ENCODE assay signal across 24 mouse cellular contexts in the genomic region with DNA sequence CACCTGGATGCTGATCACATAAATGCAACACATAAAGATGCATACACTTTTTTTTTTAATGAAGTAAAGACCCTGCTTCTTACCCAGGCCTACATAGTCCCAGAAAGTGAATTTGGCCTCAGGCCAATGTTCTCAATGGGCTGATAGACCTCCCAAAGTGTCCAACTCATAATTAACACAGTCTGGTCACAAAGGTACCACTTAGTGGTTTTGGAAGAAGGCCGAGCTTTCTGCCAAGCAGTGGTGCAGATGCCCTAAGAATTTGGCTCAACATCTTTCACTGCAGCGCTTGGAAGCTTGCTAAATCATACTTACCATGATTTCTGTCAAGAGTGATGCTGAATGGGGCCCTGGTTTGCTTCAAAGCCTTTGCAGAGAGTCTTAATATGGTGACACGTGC.
A peak's percentile ranks its signal among the peaks of the same experiment; 100 is the strongest.
DNase-seq lines count a peak whose midpoint lies in the region; ATAC-seq lines count a peak whose summit lies in the region.
"Had no signal": no experiment of that assay in that cellular context is flagged by ENCODE, and none has a peak within 500 bp of the region (broad histone marks: within the 10 kb centered on the region; RNA-seq: fewer than 3 reads in every experiment).

No protein-coding gene starts in this region.

- WGBS in midbrain, embryonic 12.5 days = 80% methylated on average over 3 of the region's 3 CpGs
- WGBS in midbrain, embryonic 16.5 days = 78% methylated on average over 3 of the region's 3 CpGs
- WGBS in forebrain, embryonic 14.5 days = 40% methylated on average over 3 of the region's 3 CpGs

- H3K4me3 ChIP-seq in midbrain, embryonic 12.5 days = no peak overlapping the region
- no peak overlapping the region for H3K4me3 ChIP-seq in midbrain, embryonic 16.5 days (ENCODE audit: low read depth, low read length)
- H3K4me3 ChIP-seq in forebrain, embryonic 14.5 days (ENCODE audit: low read depth, low read length) = no peak overlapping the region
- H3K4me3 ChIP-seq: heart, embryonic 10.5 days; liver, embryonic 12.5 days; midbrain, embryonic 13.5 days; neural tube, embryonic 15.5 days had no signal

- H3K36me3 ChIP-seq in midbrain, embryonic 12.5 days = no peaks in the 10 kb centered on the region
- no peaks in the 10 kb centered on the region for H3K36me3 ChIP-seq in midbrain, embryonic 16.5 days (ENCODE audit: control insufficient read depth, insufficient read depth, low read length)
- H3K36me3 ChIP-seq in forebrain, embryonic 14.5 days (ENCODE audit: control insufficient read depth, insufficient read depth, low read length) = no peaks in the 10 kb centered on the region
- H3K36me3 ChIP-seq: G1E; heart, embryonic 10.5 days; liver, embryonic 12.5 days; midbrain, embryonic 13.5 days; neural tube, embryonic 15.5 days had no signal

- DNase-seq in heart, postnatal 10 days = peak; percentile 4 to 8
- no peak for DNase-seq in heart, adult 8-10 months (ENCODE audit: low spot score)
- DNase-seq in forebrain, embryonic 14.5 days (ENCODE audit: low spot score) = peak; percentile 73
- no peak for DNase-seq in T-cell, adult 2 months (ENCODE audit: low spot score)
- no peak for DNase-seq in adrenal gland, postnatal 4 days (ENCODE audit: low spot score in 2 of 2)
- DNase-seq: adrenal gland, adult 8-10 months; B cell, adult 2 months; cerebellum, adult 9-11 months; kidney, adult 2 months; lung, adult 18-20 months; lung, postnatal 14 days; right cerebral cortex, adult 18-20 months; right cerebral cortex, postnatal 4 days; thymus, postnatal 14 days had no signal

- H3K9ac ChIP-seq in midbrain, embryonic 12.5 days (replicated peaks) = no peak overlapping the region
- H3K9ac ChIP-seq in midbrain, embryonic 16.5 days (ENCODE audit: low read depth, low read length) = no peak overlapping the region
- no peak overlapping the region for H3K9ac ChIP-seq in forebrain, embryonic 14.5 days (ENCODE audit: low read length)
- H3K9ac ChIP-seq: liver, embryonic 12.5 days; midbrain, embryonic 13.5 days; neural tube, embryonic 15.5 days had no signal

- 0 out of 2 replicates have a peak, but pooled peaks have one; percentile 56 for ATAC-seq in midbrain, embryonic 12.5 days (ENCODE audit: low FRiP score, low read depth)
- no peak for ATAC-seq in midbrain, embryonic 16.5 days
- peak; percentile 86 for ATAC-seq in forebrain, embryonic 14.5 days
- ATAC-seq: activated CD4-positive, CD25-positive, alpha-beta regulatory T cell, adult 4 months; liver, embryonic 12.5 days; midbrain, embryonic 13.5 days had no signal

- no peaks in the 10 kb centered on the region for H3K27me3 ChIP-seq in midbrain, embryonic 12.5 days
- H3K27me3 ChIP-seq in midbrain, embryonic 16.5 days (ENCODE audit: control insufficient read depth, insufficient read depth, low read depth, low read length) = no peaks in the 10 kb centered on the region
- no peaks in the 10 kb centered on the region for H3K27me3 ChIP-seq in forebrain, embryonic 14.5 days (replicated peaks; ENCODE audit: control insufficient read depth, insufficient read depth, low read length)
- H3K27me3 ChIP-seq: CH12.LX; liver, embryonic 12.5 days; midbrain, embryonic 13.5 days; neural tube, embryonic 15.5 days had no signal

- no peaks in the 10 kb centered on the region for H3K4me1 ChIP-seq in midbrain, embryonic 12.5 days
- no peaks in the 10 kb centered on the region for H3K4me1 ChIP-seq in midbrain, embryonic 16.5 days (ENCODE audit: control insufficient read depth, insufficient read depth, low read length)
- no peaks in the 10 kb centered on the region for H3K4me1 ChIP-seq in forebrain, embryonic 14.5 days (ENCODE audit: control insufficient read depth, insufficient read depth, low read length)
- H3K4me1 ChIP-seq: heart, embryonic 10.5 days; liver, embryonic 12.5 days; midbrain, embryonic 13.5 days; neural tube, embryonic 15.5 days had no signal

- no peak overlapping the region for H3K27ac ChIP-seq in midbrain, embryonic 12.5 days (replicated peaks)
- no peak overlapping the region for H3K27ac ChIP-seq in midbrain, embryonic 16.5 days (ENCODE audit: low read length)
- no peak overlapping the region for H3K27ac ChIP-seq in forebrain, embryonic 14.5 days (ENCODE audit: low read depth, low read length)
- H3K27ac ChIP-seq: heart, embryonic 10.5 days; kidney, postnatal 0 days; liver, embryonic 12.5 days; midbrain, embryonic 13.5 days; neural tube, embryonic 15.5 days had no signal

- intact Hi-C loops in heart, postnatal 10 days (cut with DNase I) = no loop called here

- no peak overlapping the region for H3K4me2 ChIP-seq in midbrain, embryonic 12.5 days (replicated peaks)
- no peak overlapping the region for H3K4me2 ChIP-seq in midbrain, embryonic 16.5 days (ENCODE audit: low read length)
- no peak overlapping the region for H3K4me2 ChIP-seq in forebrain, embryonic 14.5 days (ENCODE audit: low read length)
- H3K4me2 ChIP-seq: liver, embryonic 12.5 days; midbrain, embryonic 13.5 days; neural tube, embryonic 15.5 days had no signal

- H3K9me3 ChIP-seq in midbrain, embryonic 12.5 days = no peaks in the 10 kb centered on the region
- no peaks in the 10 kb centered on the region for H3K9me3 ChIP-seq in midbrain, embryonic 16.5 days (replicated peaks; ENCODE audit: control insufficient read depth, low read length, poor library complexity, severe bottlenecking)
- no peaks in the 10 kb centered on the region for H3K9me3 ChIP-seq in forebrain, embryonic 14.5 days (replicated peaks; ENCODE audit: control insufficient read depth, low read length)
- H3K9me3 ChIP-seq: G1E; heart, embryonic 10.5 days; liver, embryonic 12.5 days; midbrain, embryonic 13.5 days; neural tube, embryonic 15.5 days had no signal

Comparison
In these comparisons a context has a peak if more than half of its experiments do, and no peak if none do; other contexts are left out.
1. DNase-seq: peak in heart, postnatal 10 days (2 of 2) and forebrain, embryonic 14.5 days (single experiment); none in heart, adult 8-10 months (single experiment), T-cell, adult 2 months (single experiment) and adrenal gland, postnatal 4 days (0 of 2).